Mouse (Mus musculus): Measurements from ENCODE around the gene Uap1l1. TPM values are rescaled to one million over a fixed set of nuclear protein-coding genes. Genes with fewer than 3 reads are reported as not detected.

Gene Uap1l1
- total RNA-seq, 2 experiments from 2014 or later, result 0.51 to 13.3 TPM

DNA sequence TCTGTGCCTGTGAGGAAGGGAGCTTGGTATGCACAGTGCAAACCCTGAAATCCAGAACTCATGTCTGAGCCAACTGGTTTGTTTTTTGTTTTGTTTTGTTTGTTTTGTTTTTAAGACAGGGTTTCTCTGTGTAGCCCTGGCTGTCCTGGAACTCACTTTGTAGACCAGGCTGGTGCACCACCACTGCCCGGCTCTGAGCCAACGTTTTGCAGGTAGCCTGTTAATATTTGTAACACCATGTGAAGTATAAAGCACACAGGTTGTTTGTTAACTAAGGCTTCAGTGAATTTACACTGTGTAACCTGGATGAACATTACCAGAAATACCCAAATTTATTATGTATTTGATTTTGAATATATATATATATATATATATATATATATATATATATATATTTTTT, 39.4 kb downstream of the Uap1l1 start:
- ATAC-seq (replicated peaks; ENCODE audit: low FRiP score, poor library complexity, severe bottlenecking), result no peak

DNA sequence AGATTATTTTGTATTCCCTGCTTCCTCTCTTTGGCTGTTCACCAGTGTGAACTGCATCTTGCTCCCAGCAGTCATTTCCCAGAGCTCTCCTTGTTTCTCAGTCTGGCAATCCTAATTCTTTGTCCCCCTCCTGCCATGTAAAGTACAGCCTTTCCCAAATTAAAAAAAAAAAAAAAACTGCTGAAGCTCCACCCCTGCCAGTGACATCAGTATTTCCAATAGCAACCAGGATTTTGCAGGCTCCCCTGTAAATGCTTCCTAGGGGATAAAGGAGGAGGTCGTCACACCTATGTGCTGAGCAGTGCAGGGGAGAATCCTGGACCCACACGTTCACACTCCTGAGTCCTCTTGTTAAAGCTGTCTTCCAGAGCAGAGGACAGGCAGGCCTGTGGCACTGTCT, 45.4 kb downstream of the Uap1l1 start:
- no peak for ATAC-seq (replicated peaks; ENCODE audit: low FRiP score, poor library complexity, severe bottlenecking)

DNA sequence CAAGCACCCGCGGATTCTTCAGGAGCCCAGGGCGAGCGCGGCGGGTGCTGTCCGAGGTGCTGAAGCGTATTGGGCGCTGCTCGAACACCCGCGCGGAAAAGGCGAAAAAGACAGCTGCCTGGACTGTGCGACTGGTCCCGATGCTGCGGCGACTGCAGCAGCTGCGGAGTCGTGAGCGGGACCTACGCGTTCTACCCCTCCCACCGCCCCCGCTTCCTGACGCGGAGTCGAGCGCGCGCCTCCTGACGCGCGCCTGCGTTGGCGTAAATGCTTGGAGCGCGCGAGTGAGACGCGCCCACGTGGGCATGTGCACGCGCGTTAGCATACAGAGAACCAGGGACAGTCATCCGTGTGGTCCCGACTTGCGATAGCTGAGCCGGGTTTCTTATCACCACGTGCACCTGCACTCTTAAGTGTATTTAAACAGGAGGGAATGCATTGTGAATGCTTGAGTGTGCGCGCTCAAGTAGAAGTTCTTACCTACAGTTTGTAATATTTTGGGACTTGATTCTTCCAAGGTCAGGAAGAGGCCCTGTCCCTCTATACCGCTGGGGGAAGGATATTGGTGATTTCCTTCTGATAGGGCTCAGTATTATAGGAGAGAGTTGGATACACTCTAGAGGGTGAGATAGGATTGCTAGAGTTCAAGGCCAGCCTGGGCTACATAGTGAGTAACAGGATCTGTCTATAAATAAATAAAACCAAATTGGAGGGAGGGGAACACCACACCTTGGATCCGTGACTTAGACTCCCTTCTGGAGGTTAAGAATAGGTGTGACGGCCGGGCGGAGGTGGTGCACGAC, 46.3 kb downstream of the Uap1l1 start, which contains the start of gene Grin1:
Gene Grin1, minus strand, starts transcription at position 217 of the 803 bp plus-strand sequence.
- ATAC-seq (replicated peaks; ENCODE audit: low FRiP score, poor library complexity, severe bottlenecking), result no peak

DNA sequence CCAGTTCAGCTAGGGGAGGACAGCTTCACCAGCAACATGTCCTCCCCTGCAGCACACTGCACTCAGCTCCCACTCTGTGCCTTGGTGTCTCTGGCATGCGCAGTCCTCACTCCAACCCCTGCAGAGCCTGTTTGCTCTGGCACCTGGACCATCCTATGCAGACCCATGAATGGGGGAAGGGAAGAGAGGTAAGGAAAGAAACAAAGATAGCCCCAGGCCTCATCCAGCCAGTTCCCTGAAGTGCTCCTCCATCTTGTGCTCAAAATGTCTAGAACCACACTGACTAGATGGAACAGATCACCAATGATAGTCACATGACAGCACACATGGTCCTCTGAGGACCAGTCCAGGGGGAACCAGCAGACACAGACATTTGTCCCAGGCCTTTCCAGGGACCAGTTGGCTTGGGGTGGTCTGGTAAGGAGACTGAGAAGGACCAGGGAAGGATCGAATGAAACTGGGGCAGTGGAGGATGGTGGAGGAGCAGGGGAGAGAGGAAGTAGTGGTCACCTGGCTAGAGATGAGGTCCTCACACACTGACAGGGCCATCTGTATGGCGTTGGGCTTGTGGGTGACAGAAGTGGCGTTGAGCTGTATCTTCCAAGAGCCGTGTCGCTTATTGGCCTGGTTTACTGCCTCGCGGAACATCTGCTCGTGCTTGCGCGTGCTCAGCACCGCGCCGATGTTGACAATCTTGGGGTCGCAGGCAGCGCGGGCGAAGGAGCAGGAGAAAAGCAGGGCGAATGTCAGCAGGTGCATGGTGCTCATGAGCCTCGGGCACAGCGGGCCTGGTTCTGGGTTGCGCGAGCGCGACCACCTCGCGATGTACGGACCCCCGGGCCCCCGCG, 47.1 kb downstream of the Uap1l1 start:
- ATAC-seq (replicated peaks; ENCODE audit: low FRiP score, poor library complexity, severe bottlenecking), result no peak

DNA sequence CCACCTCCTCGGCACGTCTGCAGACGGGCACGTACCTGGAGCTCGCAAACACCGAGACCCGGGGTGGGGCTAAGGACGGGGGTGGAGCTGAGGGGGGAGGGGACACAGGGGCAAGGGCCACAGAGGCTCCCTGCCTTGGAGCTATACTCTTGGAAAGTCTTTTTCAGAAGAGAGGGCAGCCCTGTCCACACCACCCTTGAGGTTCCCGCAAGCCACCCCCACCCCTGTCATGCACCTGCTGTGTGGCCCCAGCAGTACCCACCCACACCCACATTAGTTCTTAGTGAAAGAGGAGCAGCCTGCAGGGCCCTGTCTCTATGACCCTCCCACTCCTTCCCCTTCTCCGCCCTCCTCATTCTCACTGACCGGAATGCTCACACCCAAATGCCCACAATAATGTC, 54.0 kb downstream of the Uap1l1 start:
- no peak for ATAC-seq (replicated peaks; ENCODE audit: low FRiP score, poor library complexity, severe bottlenecking)

DNA sequence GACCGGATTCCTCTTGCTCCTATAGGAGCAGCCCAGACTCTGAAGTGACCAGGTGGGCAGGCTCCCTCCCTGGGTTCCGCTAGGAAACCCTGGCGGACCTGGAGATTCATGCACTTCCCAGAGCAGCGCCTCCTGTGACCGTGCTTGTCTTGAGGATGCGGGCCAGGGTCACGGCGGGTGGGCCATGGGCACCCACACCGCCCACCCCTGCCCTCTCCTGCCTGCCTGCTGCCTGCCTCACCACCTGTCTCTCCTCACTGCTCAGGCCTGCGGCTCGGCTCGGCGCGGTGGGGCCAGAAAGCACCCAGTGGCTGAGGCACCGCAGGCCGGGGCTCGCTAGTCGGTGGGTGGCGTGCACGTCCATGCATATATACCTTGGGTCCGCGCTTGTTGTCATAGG, 54.5 kb downstream of the Uap1l1 start:
- no peak for ATAC-seq (replicated peaks; ENCODE audit: low FRiP score, poor library complexity, severe bottlenecking)

DNA sequence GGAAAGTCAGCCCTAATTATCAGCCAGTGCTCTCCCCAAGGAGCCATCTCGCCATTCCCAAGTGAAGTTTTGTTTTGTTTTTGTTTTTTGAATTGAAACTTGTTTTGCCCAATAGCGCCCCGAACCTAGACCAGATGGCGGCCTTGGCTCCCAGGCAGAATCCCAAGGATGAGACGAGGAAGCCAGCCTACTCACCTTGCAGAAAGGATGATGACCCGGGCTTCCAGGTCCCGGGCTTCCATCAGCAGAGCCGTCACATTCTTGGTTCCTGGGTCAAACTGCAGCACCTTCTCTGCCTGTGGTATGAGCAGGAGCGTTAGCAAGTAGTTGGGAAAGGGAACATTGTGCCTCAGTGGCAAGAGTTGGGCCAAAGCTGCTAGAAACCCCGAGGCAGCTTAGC, 55.3 kb downstream of the Uap1l1 start:
- ATAC-seq (replicated peaks; ENCODE audit: low FRiP score, poor library complexity, severe bottlenecking), result no peak

Other genes starting within 250 kb of the Uap1l1 start
Only the 30 nearest of the 37 such genes appear.
- 3.1 and 5.0 TPM in 2 replicates for gene Tor4a, start 168.8 kb downstream of the Uap1l1 start, total RNA-seq (2015; ENCODE audit: low replicate concordance)
- gene Tor4a, start 168.8 kb downstream of the Uap1l1 start, total RNA-seq (2017; ENCODE audit: low replicate concordance), result 6.7 and 7.4 TPM in 2 replicates
- gene Nelfb, start 154.2 kb downstream of the Uap1l1 start, total RNA-seq (2015; ENCODE audit: low replicate concordance), result 0.77 and 6.1 TPM in 2 replicates
- gene Nelfb, start 154.2 kb downstream of the Uap1l1 start, total RNA-seq (2017; ENCODE audit: low replicate concordance), result 19.5 and 25.7 TPM in 2 replicates
- not detected in 2 replicates for gene Stpg3, start 151.0 kb downstream of the Uap1l1 start, total RNA-seq (2015; ENCODE audit: low replicate concordance)
- gene Stpg3, start 151.0 kb downstream of the Uap1l1 start, total RNA-seq (2017; ENCODE audit: low replicate concordance), result 0.34 TPM in 1 of 2 replicates, not detected in the other
- not detected in 2 replicates for gene Fam166a, start 146.9 kb downstream of the Uap1l1 start, total RNA-seq (2015; ENCODE audit: low replicate concordance)
- not detected in 2 replicates for gene Fam166a, start 146.9 kb downstream of the Uap1l1 start, total RNA-seq (2017; ENCODE audit: low replicate concordance)
- gene Tubb4b, start 141.0 kb downstream of the Uap1l1 start, total RNA-seq (2015; ENCODE audit: low replicate concordance), result 161 and 203 TPM in 2 replicates
- gene Tubb4b, start 141.0 kb downstream of the Uap1l1 start, total RNA-seq (2017; ENCODE audit: low replicate concordance), result 205 and 234 TPM in 2 replicates
- not detected in 2 replicates for gene Slc34a3, start 131.3 kb downstream of the Uap1l1 start, total RNA-seq (2015; ENCODE audit: low replicate concordance)
- not detected in 2 replicates for gene Slc34a3, start 131.3 kb downstream of the Uap1l1 start, total RNA-seq (2017; ENCODE audit: low replicate concordance)
- gene Rnf224, start 128.9 kb downstream of the Uap1l1 start, total RNA-seq (2015; ENCODE audit: low replicate concordance), result not detected in 2 replicates
- gene Rnf224, start 128.9 kb downstream of the Uap1l1 start, total RNA-seq (2017; ENCODE audit: low replicate concordance), result not detected in 2 replicates
- gene Rnf208, start 123.4 kb downstream of the Uap1l1 start, total RNA-seq (2015; ENCODE audit: low replicate concordance), result not detected in 2 replicates
- not detected in 2 replicates for gene Rnf208, start 123.4 kb downstream of the Uap1l1 start, total RNA-seq (2017; ENCODE audit: low replicate concordance)
- not detected in 2 replicates for gene Cysrt1, start 123.2 kb downstream of the Uap1l1 start, total RNA-seq (2015; ENCODE audit: low replicate concordance)
- not detected in 2 replicates for gene Cysrt1, start 123.2 kb downstream of the Uap1l1 start, total RNA-seq (2017; ENCODE audit: low replicate concordance)
- 2.1 and 3.3 TPM in 2 replicates for gene AL732309.1, start 118.8 kb downstream of the Uap1l1 start, total RNA-seq (2015; ENCODE audit: low replicate concordance)
- gene AL732309.1, start 118.8 kb downstream of the Uap1l1 start, total RNA-seq (2017; ENCODE audit: low replicate concordance), result 1.6 TPM in 1 of 2 replicates, not detected in the other
- 2.5 and 8.8 TPM in 2 replicates for gene Tmem203, start 110.2 kb downstream of the Uap1l1 start, total RNA-seq (2015; ENCODE audit: low replicate concordance)
- gene Tmem203, start 110.2 kb downstream of the Uap1l1 start, total RNA-seq (2017; ENCODE audit: low replicate concordance), result 2.2 and 3.7 TPM in 2 replicates
- 1.5 and 4.0 TPM in 2 replicates for gene Tprn, start 103.1 kb downstream of the Uap1l1 start, total RNA-seq (2015; ENCODE audit: low replicate concordance)
- gene Tprn, start 103.1 kb downstream of the Uap1l1 start, total RNA-seq (2017; ENCODE audit: low replicate concordance), result 0.26 and 2.6 TPM in 2 replicates
- gene Ssna1, start 93.2 kb downstream of the Uap1l1 start, total RNA-seq (2015; ENCODE audit: low replicate concordance), result 36.5 and 67.5 TPM in 2 replicates
- 9.9 and 24.8 TPM in 2 replicates for gene Ssna1, start 93.2 kb downstream of the Uap1l1 start, total RNA-seq (2017; ENCODE audit: low replicate concordance)
- 8.4 and 12.9 TPM in 2 replicates for gene Anapc2, start 93.2 kb downstream of the Uap1l1 start, total RNA-seq (2015; ENCODE audit: low replicate concordance)
- 9.2 and 18.7 TPM in 2 replicates for gene Anapc2, start 93.2 kb downstream of the Uap1l1 start, total RNA-seq (2017; ENCODE audit: low replicate concordance)
- gene Tmem210, start 77.5 kb downstream of the Uap1l1 start, total RNA-seq (2015; ENCODE audit: low replicate concordance), result not detected in 2 replicates
- not detected in 2 replicates for gene Tmem210, start 77.5 kb downstream of the Uap1l1 start, total RNA-seq (2017; ENCODE audit: low replicate concordance)
- gene Lrrc26, start 75.8 kb downstream of the Uap1l1 start, total RNA-seq (2015; ENCODE audit: low replicate concordance), result not detected in 2 replicates
- gene Lrrc26, start 75.8 kb downstream of the Uap1l1 start, total RNA-seq (2017; ENCODE audit: low replicate concordance), result not detected in 2 replicates
- not detected in 2 replicates for gene Grin1, start 46.5 kb downstream of the Uap1l1 start, total RNA-seq (2015; ENCODE audit: low replicate concordance)
- gene Grin1, start 46.5 kb downstream of the Uap1l1 start, total RNA-seq (2017; ENCODE audit: low replicate concordance), result not detected in 2 replicates
- 4.6 and 11.1 TPM in 2 replicates for gene Man1b1, start 33.3 kb downstream of the Uap1l1 start, total RNA-seq (2015; ENCODE audit: low replicate concordance)
- gene Man1b1, start 33.3 kb downstream of the Uap1l1 start, total RNA-seq (2017; ENCODE audit: low replicate concordance), result 13.2 and 28.3 TPM in 2 replicates
- gene Dpp7, start 9.3 kb downstream of the Uap1l1 start, total RNA-seq (2015; ENCODE audit: low replicate concordance), result 13.3 TPM in 1 of 2 replicates, not detected in the other
- 2.6 TPM in 1 of 2 replicates, not detected in the other for gene Dpp7, start 9.3 kb downstream of the Uap1l1 start, total RNA-seq (2017; ENCODE audit: low replicate concordance)
- gene Sapcd2, start 6.6 kb upstream of the Uap1l1 start, total RNA-seq (2015; ENCODE audit: low replicate concordance), result 3.3 and 8.8 TPM in 2 replicates
- 0.98 and 8.0 TPM in 2 replicates for gene Sapcd2, start 6.6 kb upstream of the Uap1l1 start, total RNA-seq (2017; ENCODE audit: low replicate concordance)
- not detected in 2 replicates for gene Entpd2, start 30.2 kb upstream of the Uap1l1 start, total RNA-seq (2015; ENCODE audit: low replicate concordance)
- not detected in 2 replicates for gene Entpd2, start 30.2 kb upstream of the Uap1l1 start, total RNA-seq (2017; ENCODE audit: low replicate concordance)
- gene Npdc1, start 33.7 kb upstream of the Uap1l1 start, total RNA-seq (2015; ENCODE audit: low replicate concordance), result not detected in 2 replicates
- gene Npdc1, start 33.7 kb upstream of the Uap1l1 start, total RNA-seq (2017; ENCODE audit: low replicate concordance), result not detected in 2 replicates
- gene Fut7, start 57.6 kb upstream of the Uap1l1 start, total RNA-seq (2015; ENCODE audit: low replicate concordance), result 2.7 and 4.0 TPM in 2 replicates
- gene Fut7, start 57.6 kb upstream of the Uap1l1 start, total RNA-seq (2017; ENCODE audit: low replicate concordance), result 4.4 and 4.5 TPM in 2 replicates
- gene Abca2, start 63.0 kb upstream of the Uap1l1 start, total RNA-seq (2015; ENCODE audit: low replicate concordance), result 7.7 and 16.7 TPM in 2 replicates
- gene Abca2, start 63.0 kb upstream of the Uap1l1 start, total RNA-seq (2017; ENCODE audit: low replicate concordance), result 4.5 and 7.3 TPM in 2 replicates
- gene Clic3, start 91.2 kb upstream of the Uap1l1 start, total RNA-seq (2015; ENCODE audit: low replicate concordance), result not detected in 2 replicates
- gene Clic3, start 91.2 kb upstream of the Uap1l1 start, total RNA-seq (2017; ENCODE audit: low replicate concordance), result not detected in 2 replicates
- 18.2 and 33.8 TPM in 2 replicates for gene Paxx, start 95.4 kb upstream of the Uap1l1 start, total RNA-seq (2015; ENCODE audit: low replicate concordance)
- 8.4 and 10.6 TPM in 2 replicates for gene Paxx, start 95.4 kb upstream of the Uap1l1 start, total RNA-seq (2017; ENCODE audit: low replicate concordance)
- 1.3 TPM in 1 of 2 replicates, not detected in the other for gene Ptgds, start 104.4 kb upstream of the Uap1l1 start, total RNA-seq (2015; ENCODE audit: low replicate concordance)
- not detected in 2 replicates for gene Ptgds, start 104.4 kb upstream of the Uap1l1 start, total RNA-seq (2017; ENCODE audit: low replicate concordance)
- not detected in 2 replicates for gene Lcn12, start 128.2 kb upstream of the Uap1l1 start, total RNA-seq (2015; ENCODE audit: low replicate concordance)
- gene Lcn12, start 128.2 kb upstream of the Uap1l1 start, total RNA-seq (2017; ENCODE audit: low replicate concordance), result not detected in 2 replicates
- gene Fbxw5, start 135.1 kb upstream of the Uap1l1 start, total RNA-seq (2015; ENCODE audit: low replicate concordance), result 6.7 and 7.5 TPM in 2 replicates
- 3.2 and 5.1 TPM in 2 replicates for gene Fbxw5, start 135.1 kb upstream of the Uap1l1 start, total RNA-seq (2017; ENCODE audit: low replicate concordance)
- not detected in 2 replicates for gene C8g, start 136.0 kb upstream of the Uap1l1 start, total RNA-seq (2015; ENCODE audit: low replicate concordance)
- gene C8g, start 136.0 kb upstream of the Uap1l1 start, total RNA-seq (2017; ENCODE audit: low replicate concordance), result not detected in 2 replicates